Mouse (Mus musculus): ENCODE data around the gene Zyx. TPM values are rescaled to one million over a fixed set of nuclear protein-coding genes. Genes with fewer than 3 reads are reported as not detected.

Gene Zyx
- total and polyA plus RNA-seq, 3 experiments = 0.86 to 11.4 (median 2.2) TPM

DNA sequence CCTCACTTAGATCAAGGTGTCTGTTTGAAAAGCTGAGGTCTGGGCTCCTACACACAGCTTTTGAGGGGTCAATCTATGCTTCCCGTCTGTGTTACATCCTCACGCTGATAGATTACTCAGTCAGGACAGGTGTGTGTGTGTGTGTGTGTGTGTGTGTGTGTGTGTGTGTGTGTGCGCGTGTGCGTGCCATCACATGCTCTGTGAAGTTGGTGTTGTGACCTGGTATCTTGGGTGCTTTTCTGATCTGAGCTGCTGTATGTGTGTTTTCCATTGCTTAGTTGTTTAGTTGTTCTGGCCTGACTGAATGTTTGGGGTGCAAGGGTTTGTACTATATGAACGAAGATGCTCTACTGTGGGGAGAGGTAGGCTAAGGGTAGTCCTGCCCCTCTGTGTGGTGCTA lies 5.9 kb downstream of the Zyx start:
- Histone ChIP-seq H3K27ac (ENCODE audit: insufficient read depth, low read depth) (no peak overlapping the region), H3K27me3 (replicated peaks) (no peaks in the 10 kb centered on the region), H3K9ac (ENCODE audit: insufficient read depth, low read depth) (no peak overlapping the region), H3K36me3 (replicated peaks in 1 of 2; ENCODE audit: control insufficient read depth in 1 of 2, insufficient read depth in 1 of 2, low read length in 1 of 2) (peaks cover 6 to 45% of the 10 kb centered on the region in 2 experiments), H3K4me3 (replicated peaks in 1 of 3; ENCODE audit: low read depth in 2 of 3, low read length in 2 of 3, poor library complexity in 1 of 3) (no peak overlapping the region), H3K4me2 (ENCODE audit: insufficient read depth, low read depth, poor library complexity, severe bottlenecking) (no peak overlapping the region), H3K9me3 (replicated peaks; ENCODE audit: low read length) (no peaks in the 10 kb centered on the region), H3K79me2 (replicated peaks; ENCODE audit: control insufficient read depth, extremely low read depth, insufficient read depth, poor library complexity, severe bottlenecking) (no peaks in the 10 kb centered on the region), H3K4me1 (ENCODE audit: control insufficient read depth in 1 of 2, insufficient read depth in 2 of 2) (0 out of 4 replicates have a peak, but pooled peaks cover 0 to 6% of the 10 kb centered on the region in 2 experiments)
- TF ChIP-seq TCF12 (IDR thresholded peaks at IDR 0.05; ENCODE audit: low read depth, low read length) (no peak), ZC3H11A (IDR thresholded peaks at IDR 0.05; ENCODE audit: low read depth, low read length) (no peak), NRF1 (IDR thresholded peaks at IDR 0.05; ENCODE audit: low read depth, low read length) (no peak), ZKSCAN1 (IDR thresholded peaks at IDR 0.05; ENCODE audit: borderline replicate concordance, low read depth, low read length) (no peak), JUND (conservative IDR thresholded peaks at IDR 0.05; ENCODE audit: low read depth, low read length) (no peak), MAZ (IDR thresholded peaks at IDR 0.05; ENCODE audit: low read depth, low read length) (no peak), CTCF (conservative IDR thresholded peaks at IDR 0.05 in 1 of 2, IDR thresholded peaks at IDR 0.05 in 1 of 2; ENCODE audit: low read depth in 2 of 2, low read length in 2 of 2) (no peak), MYC (IDR thresholded peaks at IDR 0.05; ENCODE audit: low read depth, low read length) (no peak), HCFC1 (IDR thresholded peaks at IDR 0.05; ENCODE audit: low read depth, low read length) (no peak), ELF1 (IDR thresholded peaks at IDR 0.05; ENCODE audit: low read depth, low read length) (no peak), E2F4 (IDR thresholded peaks at IDR 0.05; ENCODE audit: insufficient replicate concordance, low read depth, low read length) (no peak), POLR2A (IDR thresholded peaks at IDR 0.05; ENCODE audit: low read depth, low read length) (no peak), TBP (conservative IDR thresholded peaks at IDR 0.05; ENCODE audit: low read depth, low read length) (no peak)
- in situ Hi-C loops (cut with MboI; ENCODE audit: low pct_ligation_motif_present, low pct_unique_long_range_greater_than_20kb, low sequenced_read_pairs) (no loop called here), dilution Hi-C loops (cut with MboI; ENCODE audit: extremely low pct_ligation_motif_present, extremely low pct_unique_long_range_greater_than_20kb, low sequenced_read_pairs) (no loop called here)
- DNase-seq (ENCODE audit: extremely low read depth) = no peak

- 0 out of 4 replicates have a peak, but pooled peaks cover 0 to 2% of the 10 kb centered on the region in 2 experiments for H3K4me1 ChIP-seq (ENCODE audit: control insufficient read depth in 1 of 2, insufficient read depth in 2 of 2)
- no peak overlapping the region for H3K4me2 ChIP-seq (ENCODE audit: insufficient read depth, low read depth, poor library complexity, severe bottlenecking)
- no peaks in the 10 kb centered on the region for H3K27me3 ChIP-seq (replicated peaks)
- DNase-seq (ENCODE audit: extremely low read depth) = no peak
- dilution Hi-C loops (cut with MboI; ENCODE audit: extremely low pct_ligation_motif_present, extremely low pct_unique_long_range_greater_than_20kb, low sequenced_read_pairs) = no loop called here
- no peak for TF ChIP-seq RCOR1 (conservative IDR thresholded peaks at IDR 0.05; ENCODE audit: low read depth, low read length)
- TF ChIP-seq JUND (conservative IDR thresholded peaks at IDR 0.05; ENCODE audit: low read depth, low read length) = no peak
- no peak for TF ChIP-seq UBTF (IDR thresholded peaks at IDR 0.05; ENCODE audit: low read depth, low read length)
- no peak for TF ChIP-seq POLR2AphosphoS2 (IDR thresholded peaks at IDR 0.05; ENCODE audit: low read depth, low read length)
- TF ChIP-seq CTCF (conservative IDR thresholded peaks at IDR 0.05 in 1 of 2, IDR thresholded peaks at IDR 0.05 in 1 of 2; ENCODE audit: low read depth in 2 of 2, low read length in 2 of 2) = no peak
- TF ChIP-seq HCFC1 (IDR thresholded peaks at IDR 0.05; ENCODE audit: low read depth, low read length) = no peak
- TF ChIP-seq USF2 (conservative IDR thresholded peaks at IDR 0.05; ENCODE audit: low read depth, low read length) = no peak
- TF ChIP-seq MYC (IDR thresholded peaks at IDR 0.05; ENCODE audit: low read depth, low read length) = no peak
- TF ChIP-seq JUN (IDR thresholded peaks at IDR 0.05; ENCODE audit: insufficient read depth, low read depth, low read length) = no peak
- no peak for TF ChIP-seq RAD21 (IDR thresholded peaks at IDR 0.05; ENCODE audit: low read depth, low read length)
- no peak for TF ChIP-seq ZMIZ1 (IDR thresholded peaks at IDR 0.05; ENCODE audit: low read depth, low read length)
- TF ChIP-seq ETS1 (conservative IDR thresholded peaks at IDR 0.05; ENCODE audit: low read depth, low read length) = no peak
- TF ChIP-seq NRF1 (IDR thresholded peaks at IDR 0.05; ENCODE audit: low read depth, low read length) = no peak
- TF ChIP-seq MAFK (IDR thresholded peaks at IDR 0.05; ENCODE audit: insufficient replicate concordance, low read length) = no peak
- no peak for TF ChIP-seq SMC3 (IDR thresholded peaks at IDR 0.05; ENCODE audit: low read depth, low read length)
- TF ChIP-seq USF1 (IDR thresholded peaks at IDR 0.05; ENCODE audit: low read depth, low read length) = no peak
- TF ChIP-seq CHD2 (IDR thresholded peaks at IDR 0.05; ENCODE audit: low read length) = no peak
- no peak for TF ChIP-seq KAT2A (IDR thresholded peaks at IDR 0.05; ENCODE audit: insufficient replicate concordance, low read length)
- TF ChIP-seq SIN3A (IDR thresholded peaks at IDR 0.05; ENCODE audit: low read length) = no peak
- no peak for TF ChIP-seq PAX5 (IDR thresholded peaks at IDR 0.05; ENCODE audit: low read length)
- H3K36me3 ChIP-seq (replicated peaks in 1 of 2; ENCODE audit: control insufficient read depth in 1 of 2, insufficient read depth in 1 of 2, low read length in 1 of 2) = peaks cover 6 to 45% of the 10 kb centered on the region in 2 experiments
- H3K27ac ChIP-seq (ENCODE audit: insufficient read depth, low read depth) = no peak overlapping the region
- no peak overlapping the region for H3K9ac ChIP-seq (ENCODE audit: insufficient read depth, low read depth)
- H3K9me3 ChIP-seq (replicated peaks; ENCODE audit: low read length) = no peaks in the 10 kb centered on the region
- in situ Hi-C loops (cut with MboI; ENCODE audit: low pct_ligation_motif_present, low pct_unique_long_range_greater_than_20kb, low sequenced_read_pairs) = no loop called here
- H3K4me3 ChIP-seq (replicated peaks in 1 of 3; ENCODE audit: low read depth in 2 of 3, low read length in 2 of 3, poor library complexity in 1 of 3) = no peak overlapping the region
- H3K79me2 ChIP-seq (replicated peaks; ENCODE audit: control insufficient read depth, extremely low read depth, insufficient read depth, poor library complexity, severe bottlenecking) = no peaks in the 10 kb centered on the region
These were observed 6.6 kb downstream of the Zyx start for GRCm38 (mm10) chr6:42355794-42356600.
